Mouse (Mus musculus) yolk sac, embryonic 10.5 days (tissue): Measurements from ENCODE around the gene Hist1h1c.
A peak's percentile ranks its signal among the peaks of the same experiment; 100 is the strongest.
"Not testable (repeated sequence)": the region's sequence is repeated elsewhere in the genome, so short reads cannot be mapped to it uniquely, and the experiment has no call there.

ENCODE experiments used
- DNase-seq: peaks from one replicate; pipeline ENCODE4 v3.0.0-alpha.2; 2017; ENCODE audit warnings: low spot score

Gene Hist1h1c

GRCm38 (mm10) chr13:23716261-23717042 lies 22.2 kb upstream of the Hist1h1c start:
- DNase-seq = no peak

GRCm38 (mm10) chr13:23717176-23717575 lies 21.4 kb upstream of the Hist1h1c start:
- no peak for DNase-seq

- not testable (repeated sequence) for DNase-seq
Measured at GRCm38 (mm10) chr13:23717593-23718245, 20.9 kb upstream of the Hist1h1c start.

GRCm38 (mm10) chr13:23724239-23724638 lies 14.4 kb upstream of the Hist1h1c start:
- DNase-seq = no peak

GRCm38 (mm10) chr13:23725213-23725612 lies 13.4 kb upstream of the Hist1h1c start:
- DNase-seq = no peak

GRCm38 (mm10) chr13:23728472-23729191 lies 10.0 kb upstream of the Hist1h1c start:
- DNase-seq = no peak

- no peak for DNase-seq
Measured at GRCm38 (mm10) chr13:23729192-23729525, 9.4 kb upstream of the Hist1h1c start.

- DNase-seq = no peak
Measured at GRCm38 (mm10) chr13:23729706-23730105, 8.9 kb upstream of the Hist1h1c start.

- DNase-seq = peak; percentile 86
Measured at GRCm38 (mm10) chr13:23730479-23730878, 8.1 kb upstream of the Hist1h1c start.

GRCm38 (mm10) chr13:23732156-23732804 lies 6.3 kb upstream of the Hist1h1c start:
- no peak for DNase-seq

- no peak for DNase-seq
Measured at GRCm38 (mm10) chr13:23737091-23737490, 1.5 kb upstream of the Hist1h1c start.

GRCm38 (mm10) chr13:23738041-23738440 lies 567 bp upstream of the Hist1h1c start:
- DNase-seq = peak; percentile 36

GRCm38 (mm10) chr13:23739069-23739921 lies 687 bp downstream of the Hist1h1c start:
- peak; percentile 97 for DNase-seq

- DNase-seq = no peak
Measured at GRCm38 (mm10) chr13:23739922-23740252, 1.3 kb downstream of the Hist1h1c start.

- DNase-seq = peak; percentile 41
Measured at GRCm38 (mm10) chr13:23740256-23740840, 1.7 kb downstream of the Hist1h1c start.

GRCm38 (mm10) chr13:23740910-23741309 lies 2.3 kb downstream of the Hist1h1c start:
- no peak for DNase-seq

GRCm38 (mm10) chr13:23742007-23742406 lies 3.4 kb downstream of the Hist1h1c start:
- no peak for DNase-seq

GRCm38 (mm10) chr13:23743215-23743614 lies 4.6 kb downstream of the Hist1h1c start:
- no peak for DNase-seq

GRCm38 (mm10) chr13:23743963-23744362 lies 5.4 kb downstream of the Hist1h1c start:
- DNase-seq = no peak

- DNase-seq = peak; percentile 47
Measured at GRCm38 (mm10) chr13:23744421-23745380, 6.1 kb downstream of the Hist1h1c start.
